In genomic region chr11:76341884-76342645, GRCm38 (mm10) we compare ENCODE assay signal across 17 mouse cellular contexts. TPM values are rescaled to one million over a fixed set of nuclear protein-coding genes. Genes with fewer than 3 reads are reported as not detected.
DNase-seq lines count a peak whose midpoint lies in the region; ATAC-seq and TF ChIP-seq lines count a peak whose summit lies in the region.
"Had no signal": no experiment of that assay in that cellular context is flagged by ENCODE, and none has a peak within 500 bp of the region (broad histone marks: within the 10 kb centered on the region; RNA-seq: fewer than 3 reads in every experiment).

No protein-coding gene starts in this region.

- H3K36me3 ChIP-seq in forebrain, embryonic 10.5 days (replicated peaks): peaks cover 20% of the 10 kb centered on the region
- H3K36me3 ChIP-seq in forebrain, embryonic 11.5 days (ENCODE audit: control insufficient read depth, insufficient read depth, low read length): no peaks in the 10 kb centered on the region
- no peaks in the 10 kb centered on the region for H3K36me3 ChIP-seq in lung, embryonic 14.5 days (ENCODE audit: insufficient read depth)
- peaks cover 13% of the 10 kb centered on the region; the same call in 1 of the 2 replicates for H3K36me3 ChIP-seq in limb, embryonic 10.5 days
- H3K36me3 ChIP-seq in stomach, embryonic 16.5 days (ENCODE audit: control insufficient read depth, insufficient read depth, low read length): no peaks in the 10 kb centered on the region
- H3K36me3 ChIP-seq: forebrain, embryonic 12.5 days; liver, embryonic 12.5 days had no signal

- no peaks in the 10 kb centered on the region; the same call in 1 of the 2 replicates for H3K9me3 ChIP-seq in forebrain, embryonic 10.5 days
- H3K9me3 ChIP-seq in forebrain, embryonic 11.5 days (ENCODE audit: control insufficient read depth, low read length): no peaks in the 10 kb centered on the region
- no peaks in the 10 kb centered on the region for H3K9me3 ChIP-seq in lung, embryonic 14.5 days (ENCODE audit: low read depth, low read length)
- H3K9me3 ChIP-seq in limb, embryonic 10.5 days (replicated peaks): no peaks in the 10 kb centered on the region
- no peaks in the 10 kb centered on the region for H3K9me3 ChIP-seq in stomach, embryonic 16.5 days (replicated peaks; ENCODE audit: control insufficient read depth, low read length)
- H3K9me3 ChIP-seq: forebrain, embryonic 12.5 days; liver, embryonic 12.5 days had no signal

- no peak for DNase-seq in forebrain, embryonic 10.5 days (ENCODE audit: extremely low spot score, low spot score)
- no peak for DNase-seq in forebrain, embryonic 11.5 days (ENCODE audit: low spot score)
- no peak for DNase-seq in lung, embryonic 14.5 days
- no peak for DNase-seq in lung, postnatal 25 days (ENCODE audit: low spot score)
- DNase-seq in limb, embryonic 10.5 days (ENCODE audit: low spot score): no peak
- DNase-seq in Muller cell, postnatal 12 days (ENCODE audit: inconsistent ontology term): no peak
- DNase-seq: adrenal gland, postnatal 25 days; cerebellum, adult 11 months; embryo, embryonic 11 days; heart, postnatal 10 days; thymus, postnatal 25 days had no signal

- no peak overlapping the region for H3K9ac ChIP-seq in forebrain, embryonic 11.5 days (ENCODE audit: low read length)
- H3K9ac ChIP-seq in lung, embryonic 14.5 days: no peak overlapping the region
- H3K9ac ChIP-seq in stomach, embryonic 16.5 days (ENCODE audit: low read length): no peak overlapping the region
- H3K9ac ChIP-seq: forebrain, embryonic 12.5 days; liver, embryonic 12.5 days had no signal

- no peak for TF ChIP-seq CTCF in lung, embryonic 14.5 days (IDR thresholded peaks at IDR 0.05; ENCODE audit: low read depth)

- H3K4me1 ChIP-seq in forebrain, embryonic 10.5 days: peaks cover 39% of the 10 kb centered on the region
- H3K4me1 ChIP-seq in forebrain, embryonic 11.5 days (replicated peaks; ENCODE audit: control insufficient read depth, insufficient read depth, low read length): peaks cover 2% of the 10 kb centered on the region; the same call in 1 of the 2 replicates
- H3K4me1 ChIP-seq in lung, embryonic 14.5 days (ENCODE audit: insufficient read depth): peaks cover 18% of the 10 kb centered on the region
- peaks cover 55% of the 10 kb centered on the region for H3K4me1 ChIP-seq in limb, embryonic 10.5 days
- H3K4me1 ChIP-seq in stomach, embryonic 16.5 days (ENCODE audit: control insufficient read depth, insufficient read depth, low read length): peaks cover 45% of the 10 kb centered on the region

- ATAC-seq in forebrain, embryonic 11.5 days (replicated peaks; ENCODE audit: low FRiP score): no peak
- ATAC-seq in lung, embryonic 14.5 days (ENCODE audit: insufficient read depth): no peak
- no peak for ATAC-seq in stomach, embryonic 16.5 days (ENCODE audit: insufficient read depth, low FRiP score)
- ATAC-seq in frontal cortex, adult (ENCODE audit: low TSS enrichment): no peak
- ATAC-seq: hindbrain, embryonic 16.5 days; liver, embryonic 12.5 days; lung, postnatal 0 days had no signal

- no peak overlapping the region for H3K4me3 ChIP-seq in forebrain, embryonic 10.5 days
- H3K4me3 ChIP-seq in forebrain, embryonic 11.5 days (ENCODE audit: low read depth, low read length): no peak overlapping the region
- no peak overlapping the region for H3K4me3 ChIP-seq in lung, embryonic 14.5 days (ENCODE audit: low read depth, low read length)
- no peak overlapping the region for H3K4me3 ChIP-seq in limb, embryonic 10.5 days
- no peak overlapping the region for H3K4me3 ChIP-seq in stomach, embryonic 16.5 days (replicated peaks; ENCODE audit: low read length)
- H3K4me3 ChIP-seq: forebrain, embryonic 12.5 days; liver, embryonic 12.5 days had no signal

- WGBS in forebrain, embryonic 10.5 days: 87% methylated on average over 14 of the region's 14 CpGs
- WGBS in forebrain, embryonic 11.5 days: 84% methylated on average over 14 of the region's 14 CpGs
- 53% methylated on average over 14 of the region's 14 CpGs for WGBS in lung, embryonic 14.5 days
- 45% methylated on average over 14 of the region's 14 CpGs for WGBS in limb, embryonic 10.5 days
- WGBS in stomach, embryonic 16.5 days: 57% methylated on average over 14 of the region's 14 CpGs

- no peaks in the 10 kb centered on the region for H3K27me3 ChIP-seq in forebrain, embryonic 10.5 days (ENCODE audit: poor library complexity, severe bottlenecking)
- H3K27me3 ChIP-seq in forebrain, embryonic 11.5 days (ENCODE audit: control insufficient read depth, insufficient read depth, low read length): no peaks in the 10 kb centered on the region
- no peaks in the 10 kb centered on the region for H3K27me3 ChIP-seq in lung, embryonic 14.5 days (ENCODE audit: insufficient read depth, low read length)
- H3K27me3 ChIP-seq in limb, embryonic 10.5 days (ENCODE audit: low read depth, poor library complexity, severe bottlenecking): no peaks in the 10 kb centered on the region
- H3K27me3 ChIP-seq in stomach, embryonic 16.5 days (ENCODE audit: control insufficient read depth, insufficient read depth, low read length): no peaks in the 10 kb centered on the region
- H3K27me3 ChIP-seq: forebrain, embryonic 12.5 days; liver, embryonic 12.5 days had no signal

- H3K4me2 ChIP-seq in forebrain, embryonic 11.5 days (ENCODE audit: low read depth, low read length, severe bottlenecking): no peak overlapping the region
- no peak overlapping the region for H3K4me2 ChIP-seq in lung, embryonic 14.5 days
- H3K4me2 ChIP-seq in stomach, embryonic 16.5 days (ENCODE audit: low read depth, low read length): no peak overlapping the region
- H3K4me2 ChIP-seq: forebrain, embryonic 12.5 days; liver, embryonic 12.5 days had no signal

- 0 out of 2 replicates have a peak overlapping the region, but pooled peaks have one; percentile 30 for H3K27ac ChIP-seq in forebrain, embryonic 10.5 days
- H3K27ac ChIP-seq in forebrain, embryonic 11.5 days (ENCODE audit: low read depth, low read length): no peak overlapping the region
- peak overlapping the region; percentile 5; the same call in 1 of the 2 replicates for H3K27ac ChIP-seq in lung, embryonic 14.5 days (ENCODE audit: low read depth)
- H3K27ac ChIP-seq in limb, embryonic 10.5 days: peak overlapping the region; percentile 91
- H3K27ac ChIP-seq in stomach, embryonic 16.5 days (ENCODE audit: low read length): peak overlapping the region; percentile 56; the same call in 1 of the 2 replicates
- H3K27ac ChIP-seq: liver, embryonic 12.5 days had no signal

RNA-seq across cellular contexts. Expression of gene Nxn, which starts 56.9 kb away (rescaled TPM):
- polyA plus RNA-seq in forebrain, embryonic 10.5 days (2016; fragmentation: Nextera tagmentation; extraction: Ambion mirVana): 55.4 and 62.3 TPM in 2 replicates
- 52.3 and 65.1 TPM in 2 replicates for polyA plus RNA-seq in forebrain, embryonic 11.5 days (2014; fragmentation: Nextera tagmentation; extraction: Ambion mirVana)
- polyA plus RNA-seq in lung, embryonic 14.5 days (2014; fragmentation: Nextera tagmentation; extraction: Ambion mirVana): 29.8 and 31.5 TPM in 2 replicates
- 53.3 and 55.7 TPM in 2 replicates for polyA plus RNA-seq in limb, embryonic 10.5 days (2016; fragmentation: Nextera tagmentation; extraction: Ambion mirVana)
- 26.6 and 28.7 TPM in 2 replicates for polyA plus RNA-seq in stomach, embryonic 16.5 days (2015; fragmentation: Nextera tagmentation; extraction: Ambion mirVana)
